16 mouse cellular contexts compared by ENCODE assay signal in genomic region chr15:97424375-97424774, GRCm38 (mm10).
DNase-seq lines count a peak whose midpoint lies in the region; ATAC-seq and TF ChIP-seq lines count a peak whose summit lies in the region.
"Had no signal": no experiment of that assay in that cellular context is flagged by ENCODE, and none has a peak within 500 bp of the region (broad histone marks: within the 10 kb centered on the region; RNA-seq: fewer than 3 reads in every experiment).

No protein-coding gene starts in this region.

- peak; percentile 93 for ATAC-seq in inflammation-experienced regulatory T-cells, adult 6 months
- ATAC-seq in intestine, postnatal 0 days = no peak

- peak; percentile 45 to 48 for DNase-seq in B cell, adult 2 months
- peak; percentile 50 to 67 for DNase-seq in CD8-positive naive resting alpha-beta T cell, adult 2 months (ENCODE audit: low read depth in 2 of 2, low spot score in 2 of 2)
- DNase-seq in splenic B cell, adult 2 months (ENCODE audit: low read depth, low spot score) = peak; percentile 52
- DNase-seq in left cerebral cortex, postnatal 14 days (ENCODE audit: low spot score in 2 of 2) = no peak
- DNase-seq in cerebellum, adult 18-20 months = no peak
- DNase-seq: adrenal gland, postnatal 25 days; cerebellum, adult 2 months; gastrocnemius, postnatal 25 days; kidney, adult 18-20 months; retina, postnatal 1 day had no signal

- H3K9ac ChIP-seq in intestine, postnatal 0 days (ENCODE audit: low read depth, low read length) = no peak overlapping the region
- H3K9ac ChIP-seq: forebrain, embryonic 12.5 days had no signal

- no peaks in the 10 kb centered on the region for H3K4me1 ChIP-seq in intestine, postnatal 0 days (replicated peaks; ENCODE audit: control insufficient read depth, insufficient read depth, low read length)
- H3K4me1 ChIP-seq: embryonic facial prominence, embryonic 10.5 days; forebrain, embryonic 12.5 days had no signal

- H3K27ac ChIP-seq in intestine, postnatal 0 days (ENCODE audit: low read depth, low read length) = no peak overlapping the region
- H3K27ac ChIP-seq: embryonic facial prominence, embryonic 10.5 days; forebrain, embryonic 12.5 days; stomach, postnatal 0 days had no signal

- WGBS in intestine, postnatal 0 days = 57% methylated on average over 7 of the region's 7 CpGs

- intact Hi-C loops in left cerebral cortex, postnatal 14 days (cut with DNase I) = no loop called here

- no peaks in the 10 kb centered on the region for H3K27me3 ChIP-seq in splenic B cell, adult 2 months (ENCODE audit: control insufficient read depth, insufficient read depth, low read length, poor library complexity, severe bottlenecking)
- H3K27me3 ChIP-seq in intestine, postnatal 0 days (replicated peaks; ENCODE audit: control insufficient read depth, insufficient read depth, low read length) = no peaks in the 10 kb centered on the region
- H3K27me3 ChIP-seq: forebrain, embryonic 12.5 days had no signal

- no peak overlapping the region for H3K4me3 ChIP-seq in intestine, postnatal 0 days (ENCODE audit: low read depth, low read length)
- H3K4me3 ChIP-seq: embryonic facial prominence, embryonic 10.5 days; forebrain, embryonic 12.5 days; myocyte had no signal

- no peak overlapping the region for H3K4me2 ChIP-seq in intestine, postnatal 0 days (replicated peaks; ENCODE audit: low read depth)
- H3K4me2 ChIP-seq: forebrain, embryonic 12.5 days had no signal

- no peaks in the 10 kb centered on the region for H3K9me3 ChIP-seq in intestine, postnatal 0 days (ENCODE audit: control insufficient read depth)
- H3K9me3 ChIP-seq: embryonic facial prominence, embryonic 10.5 days; forebrain, embryonic 12.5 days had no signal

- no peak for TF ChIP-seq CTCF in intestine, postnatal 0 days (IDR thresholded peaks at IDR 0.05; ENCODE audit: low read depth)

- no peaks in the 10 kb centered on the region for H3K36me3 ChIP-seq in splenic B cell, adult 2 months (ENCODE audit: control insufficient read depth, insufficient read depth, low read length, poor library complexity, severe bottlenecking)
- H3K36me3 ChIP-seq in intestine, postnatal 0 days (ENCODE audit: control insufficient read depth, insufficient read depth) = no peaks in the 10 kb centered on the region
- H3K36me3 ChIP-seq: embryonic facial prominence, embryonic 10.5 days; forebrain, embryonic 12.5 days had no signal

Comparison
In these comparisons a context has a peak if more than half of its experiments do, and no peak if none do; other contexts are left out.
1. DNase-seq: peak in B cell, adult 2 months (2 of 2), CD8-positive naive resting alpha-beta T cell, adult 2 months (2 of 2) and splenic B cell, adult 2 months (single experiment); none in left cerebral cortex, postnatal 14 days (0 of 2) and cerebellum, adult 18-20 months (0 of 2).